Mouse (Mus musculus) olfactory bulb, adult 2 months (tissue): ENCODE data around the gene Asap2. TPM values are rescaled to one million over a fixed set of nuclear protein-coding genes. Genes with fewer than 3 reads are reported as not detected.
A peak's percentile ranks its signal among the peaks of the same experiment; 100 is the strongest.
"Not testable (repeated sequence)": the region's sequence is repeated elsewhere in the genome, so short reads cannot be mapped to it uniquely, and the experiment has no call there.

Source experiments
- H3K27ac ChIP-seq: fragments of 200-500 bp; 2 replicates; pipeline ENCODE4 v1.5.1; 2012; ENCODE audit warnings: low read depth, low read length; ENCODE audit not compliant: insufficient read depth
- H3K4me1 ChIP-seq: fragments of 200-500 bp; 2 replicates; pipeline ENCODE4 v1.6.1; 2012; ENCODE audit warnings: low read length; ENCODE audit not compliant: control insufficient read depth, insufficient read depth
- H3K4me3 ChIP-seq: fragments of 200-500 bp; 2 replicates; pipeline ENCODE4 v1.5.1; 2012; ENCODE audit warnings: mild to moderate bottlenecking, low read depth, low read length, moderate library complexity; ENCODE audit not compliant: insufficient read depth
- CTCF ChIP-seq: fragments of 200-500 bp; IDR thresholded peaks from 2 replicates; pipeline ENCODE4 v1.5.1; 2012; ENCODE audit warnings: low read depth, mild to moderate bottlenecking, low read length, moderate library complexity; ENCODE audit not compliant: insufficient read depth
- WGBS: fragments of 180-500 bp; shearing (Covaris S2); methylation state at CpG from one replicate; pipeline ENCODE4 v1.1.7; 2018; 5-methylcytosine and 5-hydroxymethylcytosine counted together
- polyA plus RNA-seq: library from polyadenylated mRNA; stranded (reverse); fragments of >200 nt; gene quantifications from 2 replicates; pipeline ENCODE4 v1.2.4, GENCODE M21; 2012; ENCODE audit warnings: low replicate concordance; ENCODE audit not compliant: missing spikeins, insufficient read depth, insufficient read length

The Asap2 gene
- not detected in 2 replicates for polyA plus RNA-seq

- H3K4me1 ChIP-seq, H3K27ac ChIP-seq: not testable (repeated sequence)
- under 1% methylated on average over 35 of the region's 38 CpGs for WGBS
- H3K4me3 ChIP-seq = peak within 1 kb of the TSS; percentile 75
Observed at GRCm38 (mm10) chr12:20990132-20990531, at the start of gene Asap2. Asap2 (plus strand) TSS chr12:20990459.

- H3K4me3 ChIP-seq, H3K27ac ChIP-seq, H3K4me1 ChIP-seq: not testable (repeated sequence)
- WGBS = 65% methylated on average over 9 of the region's 9 CpGs
Observed at GRCm38 (mm10) chr12:20947051-20947997, 42.9 kb upstream of the Asap2 start.

DNA sequence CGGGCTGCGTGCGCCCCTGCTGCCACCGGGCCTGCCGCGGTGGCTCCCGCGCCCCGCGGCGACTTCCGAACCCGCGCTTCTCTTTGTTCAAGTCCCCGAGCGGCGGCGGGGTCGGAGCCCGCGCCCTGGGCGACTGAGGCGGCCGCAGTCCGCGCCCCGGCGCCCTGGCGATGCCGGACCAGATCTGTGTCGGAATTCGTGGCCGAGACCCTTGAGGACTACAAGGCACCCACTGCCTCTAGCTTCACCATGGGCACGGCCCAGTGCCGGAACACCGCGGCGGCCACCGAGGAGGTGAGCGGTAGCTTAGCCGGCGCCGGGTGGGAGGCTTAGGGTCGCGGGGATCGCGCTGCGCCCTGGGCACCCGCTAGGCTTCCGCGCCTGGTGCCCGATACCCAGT is 320 bp downstream of the Asap2 start:
- under 1% methylated on average over 51 of the region's 52 CpGs for WGBS
- H3K4me3 ChIP-seq = peak overlapping the region; percentile 75
- H3K27ac ChIP-seq = not testable (repeated sequence)

DNA sequence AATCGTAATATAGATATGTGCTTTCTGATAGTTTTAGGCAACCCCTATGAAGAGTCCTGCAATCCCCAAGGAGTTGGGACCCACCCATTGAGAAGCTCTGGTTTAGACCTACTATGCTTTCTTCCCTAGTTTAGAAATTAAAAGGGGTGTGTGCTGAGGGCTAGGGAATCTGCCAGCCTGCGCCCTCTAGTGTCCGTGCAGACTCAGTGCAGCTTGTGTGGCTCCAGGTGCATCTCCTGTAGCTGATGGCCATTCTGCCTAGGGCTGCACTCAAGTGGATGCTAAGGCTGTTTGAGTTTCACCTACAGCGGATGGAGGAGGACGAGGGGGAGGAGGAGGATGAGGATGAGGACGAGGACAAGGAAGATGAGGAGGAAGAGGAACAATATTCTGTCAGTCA is 40.6 kb downstream of the Asap2 start:
- not testable (repeated sequence) for H3K4me3 ChIP-seq, H3K27ac ChIP-seq, H3K4me1 ChIP-seq
- 57% methylated on average over 6 of the region's 6 CpGs for WGBS

More for the DNA sequence above, 320 bp downstream of the Asap2 start:
- not testable (repeated sequence) for H3K4me1 ChIP-seq

DNA sequence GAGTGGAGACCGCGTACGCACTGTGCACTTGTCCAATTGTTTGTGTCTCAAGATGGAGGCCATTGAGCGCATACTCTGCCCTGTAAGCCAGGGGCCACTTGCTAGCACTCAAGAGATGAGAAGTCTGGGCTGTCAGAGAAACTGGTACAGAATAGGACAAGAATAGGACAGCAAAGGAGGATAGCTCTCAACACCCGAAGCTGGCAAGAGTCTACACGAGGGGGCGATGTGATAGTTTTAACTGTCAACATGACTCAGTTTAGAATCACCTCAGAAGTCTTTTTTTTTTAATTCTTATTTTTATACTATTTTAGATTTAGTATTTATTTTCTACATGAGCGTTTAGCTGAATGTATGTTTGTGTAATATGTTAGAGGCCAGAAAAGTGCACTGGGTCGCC is 56.5 kb downstream of the Asap2 start:
- not testable (repeated sequence) for H3K4me3 ChIP-seq, H3K27ac ChIP-seq, H3K4me1 ChIP-seq
- WGBS = 93% methylated on average over 9 of the region's 9 CpGs

- WGBS = 20% methylated on average over 4 of the region's 4 CpGs
- not testable (repeated sequence) for H3K4me1 ChIP-seq, H3K27ac ChIP-seq, H3K4me3 ChIP-seq
Observed at GRCm38 (mm10) chr12:21075731-21076130, 85.5 kb downstream of the Asap2 start.

DNA sequence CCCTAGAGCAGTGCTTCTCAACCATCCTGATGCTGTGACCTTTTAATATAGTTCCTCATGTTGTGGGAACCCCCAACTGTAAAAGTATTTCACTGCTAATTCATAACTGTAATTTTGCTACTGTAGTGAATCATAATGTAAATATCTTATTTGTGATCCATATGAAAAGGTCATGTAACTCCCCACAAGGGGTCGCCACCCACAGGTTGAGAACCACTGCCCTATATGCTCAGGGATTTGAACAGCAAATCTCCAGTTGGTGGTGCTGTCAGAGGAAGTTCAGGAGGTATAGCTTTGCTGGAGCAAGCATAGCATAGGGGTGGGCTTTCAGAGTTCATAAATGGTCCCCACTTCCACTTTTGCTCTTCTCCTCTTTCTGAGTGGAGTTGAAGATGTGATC is 99.9 kb downstream of the Asap2 start:
- WGBS = 55% methylated on average over 1 of the region's 1 CpGs
- H3K4me3 ChIP-seq, H3K27ac ChIP-seq, H3K4me1 ChIP-seq: not testable (repeated sequence)

DNA sequence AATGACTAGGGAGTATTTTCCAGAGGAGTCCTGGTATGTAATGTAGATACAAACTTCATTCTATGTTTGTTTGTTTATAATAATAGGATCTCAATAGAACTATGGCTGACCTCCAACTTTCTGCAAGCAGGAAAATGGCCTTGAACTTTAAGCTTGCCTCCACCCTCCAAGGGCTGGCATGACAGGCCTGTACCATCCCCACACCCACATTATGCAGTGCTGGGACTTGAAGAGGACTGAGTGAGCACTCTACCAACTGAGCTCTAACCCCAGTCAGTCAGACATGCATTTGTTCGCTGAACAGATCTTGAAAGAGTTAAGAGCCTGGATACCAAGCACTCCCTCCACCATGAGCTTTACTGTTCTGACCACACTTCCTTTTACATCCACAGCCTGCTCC is 102.2 kb downstream of the Asap2 start:
- H3K4me1 ChIP-seq, H3K4me3 ChIP-seq, H3K27ac ChIP-seq: not testable (repeated sequence)
- WGBS = 90% methylated on average over 1 of the region's 1 CpGs

GRCm38 (mm10) chr12:21097806-21098325 is 107.6 kb downstream of the Asap2 start:
- H3K4me1 ChIP-seq, H3K4me3 ChIP-seq, H3K27ac ChIP-seq: not testable (repeated sequence)
- WGBS = 48% methylated on average over 3 of the region's 3 CpGs

DNA sequence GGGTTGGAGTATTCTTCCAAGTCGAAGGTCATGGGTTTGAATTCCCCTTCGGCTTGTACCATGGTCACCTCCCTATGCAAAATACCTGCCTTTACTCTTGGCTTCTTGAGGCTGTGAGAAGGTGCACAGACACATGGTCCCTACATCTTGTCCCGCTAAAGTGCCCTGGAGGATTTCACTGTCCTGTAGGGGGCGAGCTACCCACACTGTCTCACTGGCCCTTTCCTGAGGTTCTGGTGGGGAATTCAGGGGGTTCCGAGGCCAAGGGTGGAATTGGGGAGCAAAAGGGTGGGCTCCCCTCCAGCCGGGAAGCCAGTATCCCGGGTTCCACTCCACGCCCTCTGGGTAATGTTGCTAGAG is 120.8 kb downstream of the Asap2 start:
- peak; percentile 56 for TF ChIP-seq CTCF
- not testable (repeated sequence) for H3K4me1 ChIP-seq, H3K27ac ChIP-seq
- H3K4me3 ChIP-seq = peak overlapping the region; percentile 83
- 1% methylated on average over 8 of the region's 8 CpGs for WGBS
